Mouse (Mus musculus) megakaryocyte, embryonic 14.5 days (primary cell): ENCODE results near the gene Clybl.

Source experiments
- FLI1 ChIP-seq: IDR thresholded peaks from 2 replicates; pipeline ENCODE4 v1.6.1; 2012; ENCODE audit warnings: low read length, inconsistent platforms, mixed read lengths
- GATA1 ChIP-seq: IDR thresholded peaks from 3 replicates; pipeline ENCODE4 v1.6.1; 2012; ENCODE audit warnings: mixed read lengths, low read length, inconsistent platforms, borderline replicate concordance

- TF ChIP-seq GATA1 (no peak), FLI1 (no peak)
Measured at GRCm38 (mm10) chr14:122390935-122391334, 209.4 kb downstream of the Clybl start.
